Mouse (Mus musculus) C2C12 (cell line): ENCODE results near the gene Nsf.

Experiments
- CTCF ChIP-seq: IDR thresholded peaks from one replicate; pipeline ENCODE4 v1.5.1; 2011; ENCODE audit not compliant: control insufficient read depth, insufficient read depth, insufficient read length
- MAX ChIP-seq: IDR thresholded peaks from one replicate; pipeline ENCODE4 v1.6.1; 2011; ENCODE audit warnings: mild to moderate bottlenecking, control low read depth
- USF1 ChIP-seq: IDR thresholded peaks from one replicate; pipeline ENCODE4 v1.6.1; 2011; ENCODE audit warnings: low read depth, mild to moderate bottlenecking, control low read depth, moderate library complexity

- TF ChIP-seq CTCF (no peak), USF1 (no peak), MAX (no peak)
These were observed 86.2 kb downstream of the Nsf start for GRCm38 (mm10) chr11:103867702-103868101.
